Mouse (Mus musculus): ENCODE data around the gene Dbr1.

The Dbr1 gene

DNA sequence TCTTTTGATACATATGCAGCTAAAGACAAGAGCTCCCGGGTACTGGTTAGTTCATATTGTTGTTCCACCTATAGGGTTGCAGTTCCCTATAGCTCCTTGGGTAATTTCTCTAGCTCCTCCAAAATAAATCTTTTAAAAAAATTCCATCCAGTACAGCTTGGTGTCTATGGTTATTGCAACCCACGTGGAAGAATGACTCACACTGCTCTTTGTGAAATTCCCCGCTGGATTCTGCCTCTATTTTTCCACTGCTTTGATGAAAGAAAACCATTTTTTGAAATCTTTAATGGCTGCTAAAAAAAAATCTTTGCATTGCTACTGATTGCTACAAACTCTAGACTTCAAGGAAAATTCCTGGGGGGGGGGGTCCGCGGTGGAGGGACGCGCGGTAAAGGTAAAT is 44.1 kb downstream of the Dbr1 start:
- DNase-seq (ENCODE audit: low read depth, low spot score) = no peak

DNA sequence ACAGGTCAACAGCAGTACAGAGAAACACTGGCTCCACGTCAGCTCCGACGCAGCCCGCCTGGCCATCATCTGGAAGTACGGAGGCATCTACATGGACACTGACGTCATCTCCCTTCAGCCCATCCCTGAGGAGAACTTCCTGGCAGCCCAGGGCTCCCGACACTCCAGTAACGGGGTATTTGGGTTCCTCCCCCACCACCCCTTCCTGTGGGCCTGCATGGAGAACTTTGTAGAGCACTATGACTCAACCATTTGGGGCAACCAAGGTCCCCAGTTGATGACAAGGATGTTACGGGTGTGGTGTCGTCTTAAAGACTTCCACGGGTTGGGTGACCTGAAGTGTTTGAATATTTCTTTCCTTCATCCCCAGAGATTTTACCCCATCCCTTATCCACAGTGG is 44.6 kb downstream of the Dbr1 start:
- DNase-seq (ENCODE audit: low read depth, low spot score) = no peak

DNA sequence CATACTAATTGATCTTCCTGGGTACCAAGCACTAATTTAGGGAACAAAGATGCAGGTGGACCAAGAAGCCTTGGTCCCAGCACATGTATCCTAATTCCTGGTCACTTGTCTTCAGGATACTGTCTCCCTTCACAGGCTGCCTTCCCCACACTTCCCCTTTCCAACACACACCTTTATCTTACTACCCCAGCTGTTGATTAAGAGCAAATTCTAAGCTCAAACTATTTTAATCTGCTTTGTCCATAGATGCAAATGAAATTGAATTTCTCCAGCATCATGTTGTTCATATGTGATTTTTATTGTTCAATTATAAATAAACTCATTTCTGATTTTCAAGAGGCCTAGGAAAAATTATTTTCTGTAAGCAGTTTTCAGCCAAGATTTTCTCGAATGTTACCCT is 46.4 kb downstream of the Dbr1 start:
- no peak for DNase-seq (ENCODE audit: low read depth, low spot score)

DNA sequence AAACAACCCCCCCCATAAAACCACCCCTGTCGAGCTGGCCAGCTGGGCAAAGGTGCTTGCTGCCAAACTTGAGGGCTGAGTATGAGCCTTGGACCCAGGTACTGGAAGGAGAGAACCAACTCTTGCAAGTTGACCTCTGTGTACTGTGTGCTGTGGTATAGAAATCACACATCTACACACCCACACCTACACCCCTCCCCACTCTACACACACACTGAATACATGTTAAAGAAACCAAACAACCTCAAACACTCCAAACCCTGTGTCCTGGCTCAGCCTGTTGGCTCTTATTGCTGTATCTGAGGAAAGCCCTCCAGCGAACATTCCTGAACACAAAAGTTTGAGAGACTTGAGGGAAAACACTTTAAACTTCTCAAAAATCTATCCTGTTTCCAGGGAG is 47.4 kb downstream of the Dbr1 start:
- no peak for DNase-seq (ENCODE audit: low read depth, low spot score)

DNA sequence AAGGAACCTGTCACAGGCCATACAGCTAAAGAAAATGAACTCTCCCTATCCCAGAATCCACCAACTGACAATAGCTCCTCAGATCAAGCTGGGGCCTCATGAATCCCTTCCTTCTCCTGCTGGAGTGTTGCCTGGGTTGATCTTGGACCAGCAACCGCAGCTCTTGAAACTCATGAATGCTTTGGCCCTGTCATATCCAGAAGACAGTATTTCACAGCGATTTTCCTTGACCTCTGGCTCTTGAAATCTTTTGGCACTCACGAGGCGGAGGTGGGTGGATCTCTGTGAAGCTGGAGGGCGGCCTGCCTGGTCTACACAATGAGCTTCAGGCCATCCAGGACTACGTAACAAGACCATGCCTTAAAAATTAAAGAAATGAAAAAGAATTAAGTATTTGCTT is 48.5 kb downstream of the Dbr1 start:
- DNase-seq (ENCODE audit: low read depth, low spot score) = no peak

DNA sequence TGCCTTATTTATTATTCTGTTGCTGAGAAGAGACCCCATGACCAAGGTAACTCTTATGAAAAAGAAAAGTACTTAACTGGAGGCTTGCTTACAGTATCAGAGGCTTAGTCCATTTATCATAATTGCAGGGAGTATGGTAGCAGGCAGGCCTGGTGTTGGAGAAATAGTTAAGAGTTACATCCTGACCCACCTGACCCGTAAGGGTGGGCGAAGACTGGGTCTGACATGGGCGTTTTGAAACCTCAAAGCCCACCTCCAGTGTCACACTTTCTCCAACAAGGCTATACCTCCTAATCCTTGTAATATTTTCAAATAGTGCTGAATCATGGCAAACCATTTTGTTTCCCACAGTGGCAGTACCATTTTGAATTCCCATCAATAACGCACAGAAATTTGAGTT is 53.0 kb downstream of the Dbr1 start:
- no peak for DNase-seq (ENCODE audit: low read depth, low spot score)

DNA sequence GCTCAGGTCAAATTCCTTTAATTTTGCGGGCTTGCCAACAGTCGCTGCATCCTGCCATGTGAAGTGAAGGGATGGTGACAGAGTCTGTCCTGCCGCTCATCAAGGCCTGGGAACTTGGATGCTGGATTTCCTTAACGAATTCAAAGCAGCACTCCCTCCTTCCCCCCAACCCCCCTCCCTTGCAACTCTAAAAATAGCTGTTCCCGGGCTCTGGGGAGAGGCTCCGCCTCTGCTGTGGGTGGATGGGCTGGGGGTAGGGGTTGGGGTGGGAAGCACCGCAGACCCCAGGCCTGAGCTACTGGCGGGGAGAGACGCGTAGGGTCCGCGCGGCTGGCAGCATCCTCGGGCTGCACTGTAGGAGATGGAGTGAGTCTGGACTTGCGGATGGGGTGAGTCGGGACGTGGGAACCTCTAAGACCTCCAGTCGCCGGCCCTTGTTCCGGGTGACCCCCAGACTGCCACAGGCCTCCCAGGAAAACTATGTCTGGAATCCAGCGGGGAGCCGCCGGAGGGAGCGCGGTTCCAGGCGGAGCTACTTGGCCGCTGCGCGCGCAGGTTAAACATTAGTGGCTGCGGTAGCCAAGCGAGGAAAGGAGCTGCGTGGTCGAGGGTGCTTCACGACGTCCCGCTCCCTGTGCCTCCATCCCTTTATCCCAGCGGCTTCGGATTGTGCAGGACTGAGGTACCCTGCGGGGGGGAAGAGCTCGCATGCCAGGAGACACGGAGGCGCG is 53.8 kb downstream of the Dbr1 start, which contains the start of gene Dzip1l:
Gene Dzip1l (plus strand): TSS at position 216 of the 731 bp plus-strand sequence.
- DNase-seq (ENCODE audit: low read depth, low spot score) = peak; percentile 84

DNA sequence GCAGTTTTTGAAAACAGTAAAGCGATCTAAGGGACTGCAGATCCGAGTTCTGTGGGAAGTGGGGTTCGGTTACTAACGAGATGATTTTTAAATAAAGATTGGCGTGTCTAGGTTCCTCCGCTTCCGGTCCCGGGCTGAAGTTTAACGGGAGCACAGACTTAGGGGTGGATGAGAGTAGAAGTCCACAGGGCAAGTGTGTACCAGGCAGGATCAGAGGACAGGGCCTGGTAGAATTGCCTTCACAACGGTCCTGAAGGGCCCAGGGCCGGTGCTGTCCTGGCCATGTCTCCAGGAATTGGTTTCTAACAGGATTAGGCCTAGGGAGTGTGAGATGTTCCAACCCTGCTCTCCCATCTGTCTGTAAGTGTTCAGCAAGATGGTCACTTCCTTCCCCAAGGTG is 54.5 kb downstream of the Dbr1 start:
- DNase-seq (ENCODE audit: low read depth, low spot score) = peak; percentile 17

DNA sequence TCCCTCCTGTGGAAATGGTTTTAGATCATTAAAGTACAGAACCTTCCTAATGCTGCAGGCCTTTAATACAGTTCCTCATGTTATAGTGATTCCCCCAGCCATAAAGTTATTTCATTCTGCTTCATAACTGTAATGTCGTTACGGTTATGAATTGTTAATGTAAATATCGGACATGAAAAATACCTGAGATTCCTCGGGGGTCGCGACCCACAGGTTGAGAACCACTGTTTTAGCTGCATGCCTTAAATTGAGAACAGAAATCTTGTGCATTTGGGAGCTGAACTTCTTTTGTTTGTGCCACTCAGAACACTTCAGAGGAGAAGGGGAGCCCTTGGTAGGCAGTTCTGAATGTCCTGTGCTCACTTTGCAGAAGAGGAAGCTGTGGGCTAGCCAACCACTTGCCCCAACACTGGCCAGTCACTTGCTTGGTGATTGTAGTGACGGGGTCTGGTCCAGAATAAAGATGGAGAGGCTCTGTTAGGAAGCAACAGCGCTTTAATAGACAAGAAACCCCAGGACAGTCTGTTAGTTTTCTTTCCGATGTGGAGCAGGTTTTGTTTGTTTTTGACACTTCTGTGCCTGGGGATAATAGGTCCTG is 55.0 kb downstream of the Dbr1 start:
- no peak for DNase-seq (ENCODE audit: low read depth, low spot score)

DNA sequence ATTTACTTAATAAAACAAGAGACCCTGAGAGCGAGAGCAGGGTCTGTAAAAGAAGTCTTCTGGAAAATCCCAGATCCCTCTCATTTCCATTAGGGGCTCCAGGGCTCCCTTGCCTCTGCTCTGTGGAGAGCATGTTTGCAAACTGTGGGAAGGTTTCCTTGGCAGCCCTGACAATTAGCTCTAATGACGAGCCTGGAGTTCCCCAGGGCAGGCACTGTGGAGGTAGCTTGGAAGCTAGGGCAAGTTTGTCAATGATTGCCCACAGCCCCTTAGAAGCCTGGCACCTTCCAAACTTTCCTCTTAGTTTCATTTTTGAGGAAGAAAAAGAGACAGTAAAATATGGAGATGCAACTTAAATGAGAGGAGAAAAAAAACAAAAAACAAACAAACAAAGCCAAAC is 56.2 kb downstream of the Dbr1 start:
- no peak for DNase-seq (ENCODE audit: low read depth, low spot score)

DNA sequence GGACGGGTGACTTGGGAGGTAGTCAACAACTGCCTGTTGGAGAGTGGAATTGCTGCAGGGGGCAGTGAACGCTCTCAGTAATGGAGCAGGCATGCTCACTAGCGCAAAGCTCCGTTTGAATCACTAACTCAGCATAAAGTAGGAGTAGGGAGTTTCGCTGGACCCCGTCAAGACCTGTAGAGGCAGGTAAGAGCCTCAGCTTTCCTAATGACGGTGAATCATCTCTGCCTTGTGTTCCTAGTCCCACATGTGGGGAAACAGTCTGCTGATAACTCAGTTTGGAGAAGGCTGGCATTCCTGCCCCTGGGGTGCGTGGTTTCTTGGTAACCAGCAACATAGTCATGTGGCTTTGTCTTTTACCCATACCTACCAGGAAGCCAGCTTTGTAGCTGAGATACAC is 56.7 kb downstream of the Dbr1 start:
- no peak for DNase-seq (ENCODE audit: low read depth, low spot score)

Data from ZHBTc4 (cell line).